Mouse (Mus musculus) granulocyte monocyte progenitor cell, adult 5-6 weeks (primary cell): ENCODE measurements around the gene Stxbp1. TPM values are rescaled to one million over a fixed set of nuclear protein-coding genes. Genes with fewer than 3 reads are reported as not detected.

Source experiments
- ATAC-seq: replicated peaks from 2 replicates; pipeline ENCODE4 v1.8.0; 2016; ENCODE audit warnings: mild to moderate bottlenecking, moderate TSS enrichment, inconsistent platforms; ENCODE audit not compliant: poor library complexity, severe bottlenecking
- total RNA-seq, 2 experiments: library from RNA; stranded (forward) in 1 of 2; stranded (reverse) in 1 of 2; fragments of 200-712, 200-1000 nt in 1 of 2; fragments of >200 nt in 1 of 2; fragmentation: Nextera tagmentation in 1 of 2; gene quantifications; 2 replicates each; pipeline ENCODE4 v1.2.3; 2014 to 2017

Stxbp1 gene
- total RNA-seq, 2 experiments from 2014 or later, result 1.3 to 3.5 TPM

DNA sequence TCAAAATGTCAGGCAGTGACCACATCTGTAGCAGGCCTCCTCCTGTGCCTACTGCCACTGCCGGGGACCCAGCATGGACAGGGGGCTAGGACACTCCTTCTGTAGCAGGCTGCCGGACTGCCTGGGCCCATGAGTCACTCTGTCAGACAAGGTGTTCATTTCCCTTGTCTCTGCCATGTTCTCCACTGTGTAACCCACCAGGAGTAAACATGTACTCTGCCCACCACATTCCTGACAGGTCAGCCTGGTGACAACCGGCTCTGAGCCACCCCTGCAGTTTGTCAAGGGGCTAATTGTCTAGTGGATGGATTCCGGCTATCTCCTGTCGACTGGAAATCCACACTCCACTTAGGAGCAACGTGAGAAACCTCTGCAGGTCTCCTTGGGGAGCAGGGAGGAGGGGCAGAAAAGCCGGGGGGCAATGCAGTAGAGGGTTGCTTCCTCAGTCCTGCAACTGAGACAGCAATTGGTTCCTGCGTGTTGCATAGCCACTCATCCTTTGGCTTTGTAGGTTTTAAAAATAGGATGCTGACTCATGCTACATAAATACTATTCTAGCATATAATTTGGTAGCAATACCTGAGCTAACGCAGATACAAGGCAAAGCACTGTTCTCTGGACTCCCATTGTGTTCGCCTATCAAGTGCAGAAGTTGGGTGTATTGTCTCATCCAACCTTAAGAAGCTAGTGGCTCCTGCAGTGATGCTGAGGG lies 48.6 kb downstream of the Stxbp1 start:
- ATAC-seq, result no peak

GRCm38 (mm10) chr2:32795748-32796418 lies 51.2 kb downstream of the Stxbp1 start:
- no peak for ATAC-seq

DNA sequence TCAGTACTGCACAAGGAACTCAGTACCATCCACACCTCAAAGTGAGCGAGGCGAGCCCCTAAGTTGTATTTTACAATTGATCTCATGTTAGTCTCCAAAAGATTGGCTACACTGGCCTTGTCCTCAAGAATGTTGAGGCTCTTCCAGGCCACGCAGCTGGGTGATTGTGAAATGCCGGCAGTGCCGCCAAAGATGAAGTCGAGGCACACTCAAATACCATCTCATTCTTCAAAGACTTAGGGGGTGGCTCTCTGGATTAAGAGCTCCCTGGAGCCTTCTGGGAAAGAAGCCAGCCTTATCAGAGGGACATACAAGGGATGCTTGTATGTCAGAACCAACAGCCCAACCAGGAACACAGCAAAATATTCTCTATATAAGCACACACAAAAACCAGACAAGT lies 55.7 kb downstream of the Stxbp1 start:
- ATAC-seq, result no peak

- ATAC-seq, result no peak
Measured at GRCm38 (mm10) chr2:32788581-32788980, 58.5 kb downstream of the Stxbp1 start.

DNA sequence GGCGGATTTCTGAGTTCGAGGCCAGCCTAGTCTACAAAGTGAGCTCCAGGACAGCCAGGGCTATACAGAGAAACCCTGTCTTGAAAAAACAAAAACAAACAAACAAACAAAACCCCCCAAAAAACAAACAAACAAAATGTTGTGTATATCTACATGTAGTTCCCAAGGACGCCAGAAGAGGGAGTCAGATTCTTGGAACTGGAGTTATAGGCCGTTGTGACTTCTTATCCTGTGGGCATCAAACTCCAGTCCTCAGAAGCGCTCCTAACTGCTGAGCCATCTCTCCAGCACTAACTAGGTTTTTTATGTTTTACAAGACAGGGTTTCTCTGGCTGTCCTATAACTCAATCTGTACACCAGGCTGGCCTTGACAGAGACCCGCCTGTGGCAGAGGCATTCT lies 59.9 kb downstream of the Stxbp1 start:
- no peak for ATAC-seq

- no peak for ATAC-seq
Measured at GRCm38 (mm10) chr2:32784048-32784681, 62.9 kb downstream of the Stxbp1 start, which contains the start of gene Cfap157. Gene Cfap157 (minus strand): TSS chr2:32784428.

DNA sequence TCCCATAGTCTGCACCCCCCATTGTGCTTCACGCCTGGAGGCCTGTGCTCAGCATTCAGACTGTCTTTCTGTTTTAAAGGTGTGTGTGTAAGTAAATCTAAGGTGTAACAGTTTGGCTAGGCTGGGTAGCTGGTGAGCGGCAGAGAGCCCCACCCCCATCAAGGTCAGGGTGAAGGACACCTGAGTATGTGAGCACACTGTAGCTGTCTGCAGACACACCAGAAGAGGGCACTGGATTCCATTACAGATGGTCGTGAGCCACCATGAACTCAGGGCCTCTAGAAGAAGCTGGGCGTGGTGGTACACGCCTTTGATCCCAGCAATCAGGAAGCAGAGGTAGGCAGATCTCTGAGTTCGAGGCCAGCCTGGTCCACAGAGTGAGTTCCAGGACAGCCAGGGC lies 65.3 kb downstream of the Stxbp1 start:
- ATAC-seq, result no peak

DNA sequence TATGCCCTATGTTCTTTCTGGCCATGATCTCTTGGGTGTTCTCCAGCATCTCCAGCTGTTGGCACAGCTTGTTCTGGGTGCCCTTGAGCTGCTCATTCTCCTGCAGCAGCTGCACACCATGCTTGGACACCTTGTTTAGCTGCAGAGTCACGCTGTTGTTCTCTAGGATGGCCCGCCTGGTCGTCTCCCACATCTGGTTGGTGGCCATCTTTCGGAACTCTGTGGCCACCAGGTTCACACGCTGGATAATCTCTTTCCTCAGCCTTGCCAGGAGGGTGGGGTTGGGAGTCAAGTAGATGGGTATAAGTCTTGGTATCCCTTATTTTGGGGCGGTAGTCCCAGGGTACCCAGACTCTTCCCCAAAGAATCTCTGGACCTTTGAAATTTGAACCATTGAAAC lies 67.3 kb downstream of the Stxbp1 start:
- no peak for ATAC-seq

GRCm38 (mm10) chr2:32779131-32779530 lies 67.9 kb downstream of the Stxbp1 start:
- peak; percentile 37 for ATAC-seq

DNA sequence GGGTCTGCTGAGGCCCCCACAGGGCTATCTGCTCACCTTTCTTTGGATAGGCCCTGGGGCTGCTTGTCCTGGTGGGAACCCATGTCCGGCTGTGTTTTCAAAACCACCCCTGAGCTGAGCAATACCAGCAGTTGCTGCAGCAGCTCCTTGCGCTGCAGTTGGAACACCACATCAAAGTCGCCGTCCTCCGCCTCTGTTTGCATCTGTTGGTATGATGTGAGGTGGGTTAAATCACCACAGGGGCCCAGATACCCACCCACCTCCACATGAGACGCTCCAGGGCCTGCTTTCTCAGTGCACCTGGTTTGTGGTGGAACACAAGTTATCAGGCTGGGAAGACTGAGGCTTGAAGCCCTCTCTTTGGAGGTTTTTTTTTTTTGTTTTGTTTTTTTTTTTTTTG lies 69.0 kb downstream of the Stxbp1 start:
- ATAC-seq, result no peak

- 0 out of 2 replicates have a peak, but pooled peaks have one; percentile 9 for ATAC-seq
Measured at GRCm38 (mm10) chr2:32776192-32776591, 70.9 kb downstream of the Stxbp1 start.

GRCm38 (mm10) chr2:32775359-32776074 lies 71.5 kb downstream of the Stxbp1 start, which contains the start of the genes Ttc16 and Ptrh1:
Gene Ttc16 (minus strand): TSS chr2:32775633.
Gene Ptrh1 (plus strand): TSS chr2:32775786.
- ATAC-seq, result peak; percentile 94

- no peak for ATAC-seq
Measured at GRCm38 (mm10) chr2:32772626-32773279, 74.3 kb downstream of the Stxbp1 start.

- ATAC-seq, result no peak
Measured at GRCm38 (mm10) chr2:32771886-32772285, 75.2 kb downstream of the Stxbp1 start.

- ATAC-seq, result no peak
Measured at GRCm38 (mm10) chr2:32769327-32770085, 77.5 kb downstream of the Stxbp1 start.

DNA sequence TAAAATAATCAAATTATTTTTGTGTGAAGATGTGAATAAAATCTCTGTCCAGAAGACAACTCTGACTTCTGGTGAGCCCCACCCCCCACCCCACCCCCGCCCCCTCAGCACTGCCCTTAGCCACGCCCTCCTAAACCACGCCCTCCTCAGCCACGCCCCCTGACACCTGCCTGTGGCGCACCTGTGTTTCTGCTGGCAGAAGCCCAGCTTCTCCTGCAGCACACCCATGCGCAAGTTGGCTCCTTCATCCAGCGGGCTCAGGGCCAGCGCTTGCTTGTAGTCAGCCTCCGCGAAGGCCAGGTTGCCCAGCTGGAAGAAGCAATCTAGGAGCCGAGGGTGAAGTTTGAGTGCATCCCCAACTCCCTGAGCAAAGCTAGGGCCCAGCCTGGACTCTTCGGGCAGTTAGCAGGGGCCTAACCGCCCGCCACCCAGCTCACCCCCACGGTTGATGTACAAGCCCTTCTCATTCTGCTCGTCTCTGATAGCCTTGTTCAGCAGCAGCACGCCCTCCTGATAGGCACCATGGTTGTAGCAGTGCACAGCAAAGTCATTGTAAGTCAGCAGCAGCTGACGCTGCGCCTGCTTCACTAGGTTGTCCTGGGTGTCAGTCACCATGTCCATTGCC lies 78.3 kb downstream of the Stxbp1 start:
- ATAC-seq, result no peak

DNA sequence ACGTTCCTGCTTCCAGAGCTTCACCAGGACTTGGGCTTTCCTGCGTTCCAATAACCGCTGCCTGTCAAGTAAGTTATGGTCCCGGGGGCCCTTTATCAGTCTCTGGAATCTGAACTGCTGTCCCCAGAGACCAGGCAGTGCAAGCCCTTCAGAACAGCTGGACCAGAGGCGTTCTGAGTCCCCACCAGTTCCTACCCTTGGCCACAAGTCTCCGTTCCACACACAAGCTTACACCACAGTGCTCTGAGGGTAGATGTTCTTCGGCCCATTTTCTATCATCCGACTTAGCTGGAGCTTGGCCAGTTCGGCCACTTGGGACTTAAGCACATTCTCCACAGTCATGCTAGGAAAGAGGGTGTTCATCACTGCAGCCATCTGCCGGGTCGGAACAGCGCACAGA lies 79.8 kb downstream of the Stxbp1 start:
- ATAC-seq, result no peak

DNA sequence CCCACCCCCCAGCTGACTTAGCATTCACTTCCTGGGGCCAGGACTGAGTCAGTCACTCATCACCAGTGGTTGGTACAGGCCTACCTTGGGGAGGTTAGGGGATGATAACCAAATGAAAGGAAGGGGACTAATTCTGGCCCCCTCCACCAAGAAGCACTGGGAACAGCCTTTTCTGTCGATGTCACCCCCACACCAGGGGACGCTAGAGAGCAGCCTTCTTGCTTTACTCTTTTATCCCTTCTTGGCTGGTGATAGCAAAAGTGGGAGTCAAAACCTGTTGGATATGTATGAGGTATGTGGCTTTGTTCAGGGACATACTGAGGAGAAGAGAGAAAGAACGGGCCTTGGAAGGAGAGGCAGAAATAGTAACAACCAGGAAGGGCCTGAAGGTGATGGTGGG lies 83.7 kb downstream of the Stxbp1 start:
- no peak for ATAC-seq

DNA sequence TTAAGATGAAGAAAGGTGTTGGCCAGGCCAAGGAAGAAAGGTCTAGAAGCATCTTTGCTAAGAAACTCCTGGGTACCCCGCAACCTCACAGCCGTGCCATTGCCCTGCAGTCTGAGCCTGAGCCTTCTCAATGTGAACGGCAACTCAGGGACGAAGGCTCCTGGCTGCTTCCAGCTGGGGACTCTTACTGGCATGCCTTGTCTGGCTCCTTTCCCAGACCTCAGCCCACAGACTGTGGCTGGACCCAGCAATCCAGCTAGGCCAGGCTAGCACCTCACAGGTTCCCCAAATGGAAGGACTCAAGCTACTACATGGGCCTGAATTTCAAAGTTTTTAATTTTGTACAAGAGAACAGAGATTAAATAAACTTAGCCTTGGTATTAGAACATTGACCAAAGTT lies 85.2 kb downstream of the Stxbp1 start:
- no peak for ATAC-seq
